Mouse (Mus musculus) common myeloid progenitor, adult 5-6 weeks (primary cell): ENCODE data around the gene Arhgap17. TPM values are rescaled to one million over a fixed set of nuclear protein-coding genes. Genes with fewer than 3 reads are reported as not detected.
A peak's percentile ranks its signal among the peaks of the same experiment; 100 is the strongest.

Source experiments
- ATAC-seq: replicated peaks from 2 replicates; pipeline ENCODE4 v1.8.0; 2016; ENCODE audit warnings: low read depth, mild to moderate bottlenecking, moderate TSS enrichment, inconsistent platforms; ENCODE audit not compliant: poor library complexity, severe bottlenecking
- total RNA-seq: library from RNA; stranded (forward); fragments of 200-1000, 187-1606 nt; gene quantifications from 2 replicates; pipeline ENCODE4 v1.2.3, GENCODE M21; 2017

Gene Arhgap17
- total RNA-seq, 1 experiment from 2014 or later, result 43.3 TPM

DNA sequence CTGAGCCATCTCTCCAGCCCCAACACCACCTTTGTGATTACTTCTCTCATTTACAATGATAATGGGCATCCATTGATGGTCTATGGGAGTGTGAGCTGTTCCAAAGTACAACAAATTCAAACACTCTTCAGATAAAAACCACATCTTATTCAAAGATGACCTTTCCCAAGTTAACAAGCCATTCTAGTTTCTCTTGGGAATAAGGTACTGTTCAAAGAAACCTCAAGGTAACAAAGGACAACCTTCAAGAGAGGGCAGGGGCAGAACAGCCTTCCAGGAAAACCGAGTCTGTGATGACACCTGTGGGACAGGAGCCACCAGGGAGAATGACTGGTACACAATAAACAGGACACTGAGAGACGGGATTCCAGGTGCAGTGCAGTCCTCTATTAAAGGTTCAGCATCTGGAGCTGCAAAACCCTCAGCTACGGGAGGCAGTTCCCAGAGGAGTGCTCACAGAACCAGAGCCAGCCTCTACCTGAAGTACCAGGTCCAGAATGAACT lies 24.6 kb downstream of the Arhgap17 start:
- no peak for ATAC-seq

DNA sequence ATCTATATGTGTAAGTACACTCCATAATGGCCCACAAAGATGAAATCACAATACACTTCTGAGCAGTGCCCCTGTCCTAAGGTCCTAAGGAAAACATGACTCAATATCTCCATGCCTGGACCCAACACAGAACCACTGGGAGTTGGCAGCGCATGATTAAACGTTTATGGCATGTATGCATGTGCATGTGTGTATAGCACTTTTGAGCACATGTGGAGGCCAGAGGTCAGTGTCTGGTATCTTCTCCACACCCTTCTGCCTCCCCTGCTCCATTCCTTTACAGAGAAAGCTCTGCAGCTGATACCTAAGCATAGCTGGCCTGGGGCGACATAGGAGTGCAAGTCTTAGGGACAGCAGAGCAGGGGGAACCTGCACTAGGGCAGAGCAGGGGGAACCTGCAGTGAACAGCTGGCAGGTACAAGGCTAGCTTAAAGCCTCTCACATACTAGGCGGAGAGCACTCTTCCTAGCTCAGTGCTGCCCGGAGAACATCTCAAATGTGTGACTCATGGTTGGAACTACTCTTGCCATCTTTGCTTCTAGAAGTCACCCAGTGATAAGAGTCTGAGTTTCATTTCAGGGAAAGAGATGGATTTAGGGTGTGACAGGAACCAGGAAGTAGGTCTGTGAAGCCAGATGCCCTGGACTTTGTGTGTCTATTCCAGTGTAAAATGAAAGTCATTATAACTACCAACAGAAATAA lies 25.5 kb downstream of the Arhgap17 start:
- ATAC-seq, result no peak

DNA sequence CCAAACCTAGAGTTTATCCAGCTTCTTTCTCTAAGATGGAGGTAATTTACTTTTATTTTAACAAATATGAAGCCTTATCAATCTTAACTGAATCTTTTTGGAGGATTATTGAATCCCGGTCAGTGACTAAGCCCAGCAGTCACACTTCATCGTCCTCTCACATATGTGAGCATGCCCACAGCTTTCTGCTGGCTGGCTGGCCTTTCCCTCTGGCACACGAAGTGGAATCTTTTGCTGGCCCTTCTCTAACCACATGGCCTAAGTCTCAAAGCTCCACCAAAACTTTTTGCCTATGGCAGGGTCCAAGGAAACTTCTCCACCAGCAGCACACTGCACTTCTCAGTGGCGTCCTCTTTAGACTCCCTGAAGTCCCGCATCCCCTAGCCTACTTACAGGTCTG lies 27.8 kb downstream of the Arhgap17 start:
- ATAC-seq, result no peak

- ATAC-seq, result no peak
Observed at GRCm38 (mm10) chr7:123338351-123338750, 31.4 kb downstream of the Arhgap17 start.

DNA sequence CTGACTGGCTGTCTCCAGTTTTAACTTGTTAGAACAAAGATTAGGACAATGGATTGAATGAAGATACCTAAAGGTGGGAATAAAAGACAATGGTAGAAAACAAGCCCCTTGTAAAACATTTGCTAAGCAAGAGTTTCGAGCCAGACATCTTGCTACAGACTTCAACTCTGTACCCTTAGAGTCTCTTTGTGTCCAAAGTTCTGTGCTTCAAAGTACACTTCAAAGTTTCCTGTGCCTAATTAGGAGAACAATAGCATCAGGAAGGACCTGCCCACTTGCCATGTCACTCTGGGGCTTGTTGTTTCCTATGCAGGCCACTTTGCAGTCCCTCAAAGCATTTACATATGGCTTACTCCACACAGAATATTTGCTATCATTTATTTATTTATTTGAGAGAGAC lies 33.4 kb downstream of the Arhgap17 start:
- peak; percentile 35; the same call in 1 of the 2 replicates for ATAC-seq

DNA sequence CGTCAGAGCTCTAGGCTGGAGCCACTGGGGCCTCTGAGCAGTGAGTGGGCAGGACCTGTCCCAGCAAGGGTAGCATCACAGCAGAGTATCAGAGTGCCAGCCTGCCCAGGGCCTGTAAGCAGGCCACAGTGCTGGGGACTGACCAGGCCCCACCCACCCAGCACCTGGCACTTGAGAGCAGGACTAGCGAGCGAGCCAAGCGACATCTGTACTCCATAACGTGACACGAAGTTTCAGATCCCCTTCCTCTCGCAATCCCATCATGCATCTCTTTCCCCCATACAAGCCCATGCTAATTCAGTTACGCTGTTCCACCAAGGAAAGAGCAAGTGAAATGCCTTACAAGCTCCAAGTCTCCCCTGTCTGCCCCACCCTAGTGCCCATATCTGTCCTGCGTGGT lies 39.2 kb downstream of the Arhgap17 start:
- ATAC-seq, result peak; percentile 77

- ATAC-seq, result no peak
Observed at GRCm38 (mm10) chr7:123327909-123328308, 41.8 kb downstream of the Arhgap17 start.

- ATAC-seq, result no peak
Observed at GRCm38 (mm10) chr7:123326901-123327300, 42.8 kb downstream of the Arhgap17 start.

GRCm38 (mm10) chr7:123326062-123326461 lies 43.7 kb downstream of the Arhgap17 start:
- ATAC-seq, result no peak

DNA sequence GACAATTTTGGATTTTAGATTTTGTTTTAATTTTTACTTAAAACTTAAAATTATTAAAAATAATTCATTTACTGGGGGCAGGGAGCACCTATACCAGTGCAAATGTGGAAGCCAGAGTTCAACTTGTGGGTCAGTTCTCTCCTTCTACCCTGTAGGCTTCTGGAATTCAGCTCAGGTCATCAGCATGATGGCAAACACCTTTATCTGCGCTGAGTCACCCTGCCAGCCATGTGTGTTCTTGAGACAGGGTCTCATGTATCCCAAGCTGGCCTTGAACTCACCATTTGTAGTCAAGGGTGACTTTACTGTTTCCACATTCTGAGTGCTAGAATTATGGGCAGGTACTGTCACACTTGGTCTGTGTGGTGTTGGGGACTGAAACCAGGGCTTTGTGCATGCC lies 45.6 kb downstream of the Arhgap17 start:
- no peak for ATAC-seq

GRCm38 (mm10) chr7:123323388-123323787 lies 46.3 kb downstream of the Arhgap17 start:
- no peak for ATAC-seq

GRCm38 (mm10) chr7:123322452-123323121 lies 47.1 kb downstream of the Arhgap17 start:
- peak; percentile 96 for ATAC-seq

DNA sequence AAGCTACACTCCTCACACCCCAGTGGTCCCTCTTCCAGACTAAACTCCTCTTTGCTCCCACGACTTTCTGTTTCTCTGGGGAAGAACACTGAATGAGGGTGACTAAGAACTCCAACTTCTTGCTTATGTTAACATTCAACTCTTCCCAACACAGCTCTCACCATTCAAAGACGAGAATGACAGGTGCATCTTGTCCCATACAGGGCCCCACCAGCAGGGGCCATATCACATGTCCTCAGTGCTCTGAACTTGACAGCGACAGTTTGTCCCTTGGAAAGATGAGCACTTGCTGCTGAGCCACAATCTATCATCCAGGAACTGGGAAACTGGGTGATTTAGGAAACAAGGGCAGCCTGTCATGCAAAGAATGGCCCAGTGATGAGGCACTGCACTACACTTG lies 57.0 kb downstream of the Arhgap17 start:
- no peak for ATAC-seq

DNA sequence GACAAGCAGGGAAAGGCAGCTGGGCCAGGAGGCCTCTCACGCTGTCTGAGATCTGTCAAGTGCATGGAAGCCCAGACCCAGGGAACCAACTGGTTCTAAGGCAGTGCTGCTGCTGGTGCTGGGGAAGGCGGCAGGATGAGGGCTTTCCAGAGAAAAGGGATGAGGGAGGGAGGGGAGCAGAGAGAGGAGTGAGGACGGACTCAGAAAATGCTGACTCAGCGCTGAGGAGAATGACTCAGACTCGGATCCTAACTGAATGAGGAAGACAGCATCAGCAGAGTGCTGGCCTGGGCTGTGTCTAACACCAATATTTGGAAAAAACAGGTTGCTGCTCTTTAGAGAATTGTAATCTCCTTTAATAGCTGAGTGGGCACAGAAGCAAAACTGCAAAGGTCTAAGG lies 57.9 kb downstream of the Arhgap17 start:
- no peak for ATAC-seq

DNA sequence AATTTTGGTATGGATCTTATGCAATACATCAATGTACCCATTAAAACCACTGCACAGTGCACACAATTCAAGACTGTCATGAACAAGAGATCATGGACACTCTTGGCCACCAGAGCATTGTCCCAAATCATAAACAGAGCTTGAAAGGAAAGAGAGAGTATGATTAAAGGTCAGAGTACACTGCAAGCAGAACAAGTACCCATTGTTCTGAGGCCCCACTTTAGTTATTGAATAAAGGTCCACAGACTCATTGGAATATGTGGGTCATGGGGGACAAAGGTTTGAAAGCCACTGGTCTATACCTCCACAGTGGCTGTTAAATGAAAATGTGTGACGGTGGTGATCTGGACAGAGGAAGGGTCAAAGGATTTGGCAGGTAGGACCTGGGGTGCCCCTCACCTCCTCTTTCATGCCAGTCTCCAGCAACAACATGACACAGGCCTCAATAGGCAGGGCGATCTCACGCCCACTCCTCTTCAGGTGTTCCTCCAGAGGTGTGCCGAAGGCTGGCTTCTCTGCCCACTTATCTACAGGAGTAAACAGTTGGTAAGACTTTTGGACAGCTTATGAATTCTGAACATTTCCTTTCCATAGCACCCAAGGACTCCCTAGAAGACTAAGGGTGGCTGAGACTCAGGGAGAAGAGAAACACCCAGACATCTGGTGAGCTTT lies 61.7 kb downstream of the Arhgap17 start:
- no peak for ATAC-seq

- no peak for ATAC-seq
Observed at GRCm38 (mm10) chr7:123307236-123307635, 62.5 kb downstream of the Arhgap17 start.

DNA sequence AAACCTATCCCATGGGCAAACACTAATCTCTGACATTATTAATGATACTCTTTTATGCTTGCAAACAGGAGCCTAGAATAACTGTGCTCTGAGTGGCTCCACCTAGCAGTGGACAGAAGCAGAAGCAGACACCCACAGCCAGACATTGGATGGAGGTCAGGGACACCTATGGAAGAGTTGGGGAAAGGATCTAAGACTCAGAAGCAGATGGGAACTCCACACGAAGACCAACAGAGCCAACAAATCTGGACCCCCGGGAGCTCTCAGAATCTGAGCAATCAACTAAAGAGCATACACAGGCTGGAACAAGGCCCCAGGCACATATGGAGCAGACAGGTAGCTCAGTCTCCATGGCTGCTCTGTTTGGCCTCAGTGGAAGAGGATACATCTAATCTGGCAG lies 64.3 kb downstream of the Arhgap17 start:
- no peak for ATAC-seq

- 0 out of 2 replicates have a peak, but pooled peaks have one; percentile 32 for ATAC-seq
Observed at GRCm38 (mm10) chr7:123300258-123300657, 69.5 kb downstream of the Arhgap17 start.

DNA sequence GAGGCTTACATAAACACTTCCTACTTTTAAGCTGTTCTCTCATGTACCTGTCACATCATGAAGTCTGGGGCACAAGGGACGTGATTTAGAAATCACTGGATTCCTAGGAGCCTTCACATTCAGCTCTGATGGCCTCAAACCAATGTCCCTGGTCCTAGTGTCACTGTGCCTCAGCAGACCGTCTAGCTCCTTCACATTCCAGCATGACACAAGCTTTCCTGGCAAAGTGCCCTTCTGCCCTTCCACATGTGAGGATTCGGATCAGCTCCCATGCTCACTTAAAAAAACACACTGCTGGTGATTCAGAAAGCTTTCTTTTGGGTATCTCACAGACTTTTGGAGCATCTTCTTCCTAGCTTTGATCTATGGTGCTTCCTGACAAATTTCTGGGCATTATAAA lies 71.5 kb downstream of the Arhgap17 start:
- ATAC-seq, result no peak

- no peak for ATAC-seq
Observed at GRCm38 (mm10) chr7:123296097-123296496, 73.6 kb downstream of the Arhgap17 start.

GRCm38 (mm10) chr7:123295423-123295822 lies 74.3 kb downstream of the Arhgap17 start:
- ATAC-seq, result no peak
